Mouse (Mus musculus) c-Kit-positive CD71-positive TER-119-positive erythroid progenitor cells, embryonic 14.5 days (primary cell): Measurements from ENCODE around the gene Amd1.

Source experiments
- DNase-seq: peaks from one replicate; pipeline ENCODE4 v3.0.0-alpha.2; 2013; ENCODE audit warnings: low spot score

Amd1 gene

DNA sequence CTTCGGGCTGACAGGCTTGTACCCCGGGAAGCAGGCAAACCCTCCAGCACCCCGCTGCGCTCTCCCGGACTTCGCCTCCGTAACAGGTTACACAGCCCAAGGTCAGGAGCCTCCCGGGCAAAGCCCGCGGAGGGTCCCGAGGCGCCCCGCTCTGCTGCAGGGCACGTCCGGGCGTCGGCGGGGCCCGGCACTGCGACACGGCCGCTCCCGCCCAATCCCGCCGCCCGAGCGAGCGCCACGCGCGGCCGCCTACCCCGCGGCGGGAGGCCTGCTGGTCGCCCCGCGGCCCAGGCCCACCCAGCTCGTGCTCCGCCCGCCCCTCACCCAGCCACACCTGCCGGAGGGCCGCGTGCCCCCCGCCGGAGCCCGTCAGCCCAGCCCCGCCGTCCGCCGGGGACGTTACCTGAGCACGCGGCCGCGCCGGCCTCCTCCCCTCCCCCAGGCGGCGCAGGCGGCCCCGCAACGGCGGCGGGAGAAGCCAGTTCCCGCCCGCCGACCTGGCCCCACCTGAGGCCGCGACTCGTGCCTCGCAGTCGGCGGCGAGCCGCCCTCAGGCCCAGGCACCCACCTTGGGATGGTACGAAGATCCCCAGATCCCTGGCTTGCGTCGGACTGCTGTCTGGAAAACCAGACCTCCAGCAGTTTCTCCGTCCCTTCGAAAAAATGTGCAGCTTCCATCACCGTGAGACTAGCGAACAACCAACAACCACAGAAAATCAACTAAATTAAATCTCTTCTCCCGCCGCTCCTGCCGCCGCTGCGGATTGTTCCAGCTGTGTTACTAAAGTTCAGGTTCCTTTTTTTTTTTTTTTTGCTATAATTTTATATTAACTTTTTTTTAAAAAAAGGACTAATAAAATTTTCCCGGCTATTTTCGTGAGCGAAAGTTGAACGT lies 558 bp downstream of the Amd1 start:
- DNase-seq: peak; percentile 50

DNA sequence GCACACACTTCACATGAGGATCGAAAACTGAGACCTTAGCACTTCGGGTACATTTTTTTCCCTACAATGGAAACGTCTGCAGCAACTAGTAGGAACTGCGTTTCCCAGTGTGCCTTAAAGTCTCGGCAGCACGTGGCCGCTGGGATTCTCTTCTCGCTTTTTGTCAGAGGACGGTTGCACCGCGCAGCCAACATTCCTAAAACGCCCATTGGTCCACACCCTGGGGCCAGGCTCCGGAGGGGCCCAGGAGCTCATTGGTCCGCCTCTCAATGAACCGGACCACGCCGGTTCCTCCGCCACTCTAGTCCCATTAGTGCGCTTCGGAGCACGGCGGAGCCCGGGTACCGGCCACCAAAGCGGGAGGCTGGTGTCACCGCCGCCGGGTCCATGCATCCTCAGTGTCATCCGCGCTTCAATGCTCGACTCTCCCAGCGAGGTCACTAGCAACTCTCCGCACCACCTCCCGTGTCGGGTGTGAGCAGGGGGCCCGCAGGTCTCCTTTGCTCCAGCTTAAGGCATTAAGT lies 1.3 kb downstream of the Amd1 start:
- peak; percentile 87 for DNase-seq

- DNase-seq: no peak
These were observed 9.3 kb downstream of the Amd1 start for GRCm38 (mm10) chr10:40292640-40293039.

GRCm38 (mm10) chr10:40286767-40287166 lies 15.2 kb downstream of the Amd1 start:
- DNase-seq: no peak

DNA sequence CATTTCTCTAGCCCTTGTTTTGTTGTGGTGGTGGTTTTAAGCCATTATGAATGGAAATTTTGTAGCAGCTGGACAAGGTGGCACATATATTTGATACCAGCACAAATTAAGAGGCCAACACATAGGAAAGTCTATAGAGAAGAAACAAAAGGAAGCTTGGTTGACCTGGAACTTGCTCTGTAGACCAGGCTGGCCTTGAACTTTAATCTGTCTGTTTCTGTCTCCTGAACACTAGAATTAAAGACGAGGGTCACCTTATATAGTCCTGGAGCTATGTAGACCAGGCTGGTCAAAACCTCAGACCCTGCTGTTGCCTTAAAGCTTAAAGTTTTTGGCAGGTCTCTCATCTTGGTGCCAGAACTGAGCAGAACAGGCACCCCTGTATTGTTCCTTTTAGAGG lies 16.4 kb downstream of the Amd1 start:
- no peak for DNase-seq

DNA sequence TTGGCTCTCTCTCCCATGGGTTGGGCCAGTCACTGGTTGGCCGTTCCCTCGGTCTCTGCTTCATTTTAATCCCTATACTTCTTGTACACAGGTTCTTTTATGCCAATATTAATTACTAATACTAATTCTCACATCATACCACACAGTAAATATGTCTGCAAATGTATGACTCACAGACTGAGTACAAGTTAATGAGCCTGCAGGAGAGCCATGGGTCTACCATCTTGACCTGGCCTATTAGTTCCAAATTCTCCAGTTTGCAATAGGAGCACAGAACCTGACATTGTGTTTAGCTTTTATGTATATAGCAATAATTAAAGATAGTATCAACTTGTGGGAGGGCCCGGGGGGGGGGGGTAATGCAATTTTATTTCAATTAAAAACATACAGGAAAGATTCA lies 17.0 kb downstream of the Amd1 start:
- DNase-seq: no peak

GRCm38 (mm10) chr10:40284179-40284831 lies 17.7 kb downstream of the Amd1 start:
- no peak for DNase-seq

GRCm38 (mm10) chr10:40283636-40284035 lies 18.4 kb downstream of the Amd1 start:
- DNase-seq: no peak

GRCm38 (mm10) chr10:40281565-40281964 lies 20.4 kb downstream of the Amd1 start:
- DNase-seq: no peak

DNA sequence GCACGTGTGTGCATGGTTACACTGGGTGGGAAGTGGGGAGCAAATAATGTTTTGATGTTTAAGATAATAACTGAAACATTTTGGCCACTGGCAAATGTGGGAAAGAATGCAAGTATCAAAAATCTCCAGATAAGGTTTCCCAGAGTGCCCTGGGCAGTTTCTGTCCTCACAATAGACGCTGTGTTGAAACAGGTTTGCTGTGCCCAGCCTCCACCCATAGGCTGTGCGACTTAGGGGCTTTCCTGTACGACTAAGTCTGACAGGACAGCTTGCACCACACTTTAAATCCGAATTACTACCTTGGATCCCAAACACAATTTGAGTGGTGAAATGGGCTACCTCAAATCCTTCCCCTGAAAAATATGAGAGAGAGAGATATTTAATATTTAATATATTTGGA lies 23.7 kb downstream of the Amd1 start:
- no peak for DNase-seq

DNA sequence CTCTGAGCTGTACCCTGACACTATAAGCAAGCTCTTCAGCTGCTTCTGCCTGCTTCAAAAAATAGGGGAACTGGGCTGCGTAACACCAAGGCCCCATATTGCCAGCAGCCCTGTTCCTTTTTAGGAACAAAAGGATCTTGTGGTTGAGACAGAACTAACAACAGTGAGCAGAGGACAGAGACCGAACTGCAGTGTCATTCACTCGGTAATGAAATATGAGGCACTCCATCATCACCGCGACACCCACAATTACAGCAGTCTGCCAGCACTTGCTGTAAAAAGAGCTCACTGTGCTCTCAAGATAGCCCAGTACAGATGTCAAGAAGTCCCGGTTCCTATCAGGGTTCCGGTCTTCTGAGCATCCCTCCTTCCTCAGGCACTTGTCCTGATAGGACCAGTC lies 26.0 kb downstream of the Amd1 start:
- no peak for DNase-seq

- DNase-seq: peak; percentile 92
These were observed 28.0 kb downstream of the Amd1 start for GRCm38 (mm10) chr10:40273938-40274337.

- no peak for DNase-seq
These were observed 30.8 kb downstream of the Amd1 start for GRCm38 (mm10) chr10:40271216-40271615.

- no peak for DNase-seq
These were observed 37.1 kb downstream of the Amd1 start for GRCm38 (mm10) chr10:40264920-40265319.

GRCm38 (mm10) chr10:40263691-40264090 lies 38.3 kb downstream of the Amd1 start:
- no peak for DNase-seq

- DNase-seq: no peak
These were observed 39.8 kb downstream of the Amd1 start for GRCm38 (mm10) chr10:40262200-40262599.

DNA sequence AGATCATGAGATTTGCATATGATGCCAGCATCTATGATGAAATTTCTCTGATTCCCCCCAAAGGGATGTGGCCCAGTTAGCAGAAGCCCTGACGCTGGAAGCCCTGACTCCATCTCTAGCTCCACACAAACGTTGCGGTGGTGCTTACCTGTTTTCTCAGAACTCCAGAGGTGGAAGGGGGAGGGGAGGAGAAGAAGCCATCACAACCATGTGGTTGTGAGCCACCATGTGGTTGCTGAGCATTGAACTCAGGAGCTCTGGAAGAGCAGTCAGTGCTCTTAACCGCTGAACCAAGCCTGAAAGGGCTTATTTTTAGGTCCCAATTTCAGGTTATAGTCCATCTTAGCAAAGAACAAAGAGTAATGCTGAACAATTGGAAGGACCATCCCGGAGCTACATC lies 41.7 kb downstream of the Amd1 start:
- no peak for DNase-seq

GRCm38 (mm10) chr10:40259542-40259941 lies 42.4 kb downstream of the Amd1 start:
- peak; percentile 50 for DNase-seq

GRCm38 (mm10) chr10:40258976-40259375 lies 43.0 kb downstream of the Amd1 start:
- peak; percentile 79 for DNase-seq

- DNase-seq: peak; percentile 91
These were observed 43.5 kb downstream of the Amd1 start for GRCm38 (mm10) chr10:40258401-40258966.

DNA sequence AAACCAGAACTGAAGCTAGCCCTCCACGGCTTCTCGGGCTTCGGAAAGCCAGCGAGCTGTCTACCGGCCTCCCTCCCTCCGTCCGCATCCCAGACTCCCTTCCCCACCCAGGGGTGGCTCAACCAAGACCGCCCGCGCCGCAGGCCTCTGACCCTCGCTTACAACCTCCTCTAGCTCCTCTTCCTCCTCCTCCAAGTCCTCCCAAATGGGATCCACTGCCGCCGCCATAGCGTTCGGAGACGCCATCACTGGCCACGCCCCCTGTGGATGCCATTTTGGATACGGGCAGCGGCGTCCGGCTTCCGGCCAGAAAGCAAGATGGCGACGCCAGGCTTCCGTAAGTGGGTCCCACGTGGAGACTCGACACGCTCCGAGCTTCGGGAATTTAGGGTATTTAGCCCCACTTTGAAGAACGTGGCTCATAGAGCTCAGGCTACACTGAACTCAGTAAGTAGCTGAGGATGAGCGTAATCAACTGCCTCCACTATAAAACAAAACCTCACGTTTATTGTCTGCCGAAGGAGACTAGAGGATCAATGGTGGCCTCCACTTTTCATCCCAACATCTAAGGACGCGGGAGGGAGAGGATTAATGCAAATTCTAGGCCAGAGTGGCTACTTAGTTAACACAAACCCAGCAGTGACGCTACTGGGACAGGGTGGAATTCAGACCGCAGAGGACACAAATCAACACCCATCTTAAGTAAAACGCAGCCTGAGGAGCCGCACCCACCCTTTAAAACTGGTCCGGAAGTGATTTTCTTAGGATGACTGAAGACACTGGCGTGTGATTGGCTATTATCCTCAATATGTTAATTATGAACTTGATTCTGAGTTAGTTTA lies 44.4 kb downstream of the Amd1 start, which contains the start of gene Gtf3c6:
TSS of gene Gtf3c6 (minus strand) at position 695 of the 842 bp plus-strand sequence.
- peak; percentile 89 for DNase-seq

- peak; percentile 78 for DNase-seq
These were observed 45.3 kb downstream of the Amd1 start for GRCm38 (mm10) chr10:40256716-40257115.
